Mouse (Mus musculus) midbrain, embryonic 16.5 days (tissue): ENCODE data around the gene Depdc5. TPM values are rescaled to one million over a fixed set of nuclear protein-coding genes. Genes with fewer than 3 reads are reported as not detected.

Experiments
- ATAC-seq: fragments of 200-750 bp; cut with Nextera tagmentation; 2 replicates; pipeline ENCODE4 v1.8.0; 2017; ENCODE audit warnings: moderate TSS enrichment
- H3K27ac ChIP-seq: fragments of 300-500 bp; sonication (generic); 2 replicates; pipeline ENCODE4 v1.5.1; 2014; ENCODE audit warnings: mild to moderate bottlenecking, low read length, mixed read lengths
- H3K27me3 ChIP-seq: fragments of 300-500 bp; sonication (generic); 2 replicates; pipeline ENCODE4 v1.6.1; 2014; ENCODE audit warnings: low read depth, low read length, mixed read lengths; ENCODE audit not compliant: control insufficient read depth, insufficient read depth
- H3K36me3 ChIP-seq: fragments of 300-500 bp; sonication (generic); 2 replicates; pipeline ENCODE4 v1.6.1; 2014; ENCODE audit warnings: mild to moderate bottlenecking, low read length, moderate library complexity, mixed read lengths; ENCODE audit not compliant: control insufficient read depth, insufficient read depth
- H3K4me1 ChIP-seq: fragments of 300-500 bp; sonication (generic); 2 replicates; pipeline ENCODE4 v1.6.1; 2014; ENCODE audit warnings: mild to moderate bottlenecking, low read length, mixed read lengths; ENCODE audit not compliant: control insufficient read depth, insufficient read depth
- H3K4me2 ChIP-seq: fragments of 300-500 bp; sonication (generic); 2 replicates; pipeline ENCODE4 v1.6.1; 2014; ENCODE audit warnings: mild to moderate bottlenecking, low read length, mixed read lengths
- H3K4me3 ChIP-seq: fragments of 300-500 bp; sonication (generic); 2 replicates; pipeline ENCODE4 v1.5.1; 2014; ENCODE audit warnings: low read depth, mild to moderate bottlenecking, low read length, moderate library complexity, mixed read lengths
- H3K9ac ChIP-seq: fragments of 300-500 bp; sonication (generic); 2 replicates; pipeline ENCODE4 v1.6.1; 2014; ENCODE audit warnings: low read depth, low read length, mixed read lengths
- H3K9me3 ChIP-seq: fragments of 300-500 bp; sonication (generic); replicated peaks from 2 replicates; pipeline ENCODE4 v1.6.1; 2014; ENCODE audit warnings: mild to moderate bottlenecking, low read length, mixed read lengths; ENCODE audit not compliant: control insufficient read depth, poor library complexity, severe bottlenecking
- WGBS: fragments of 180-500 bp; shearing (Covaris S2); extraction: QIAGEN DNeasy Blood & Tissue Kit; methylation state at CpG from one replicate; pipeline ENCODE4 v1.1.7; 2014; 5-methylcytosine and 5-hydroxymethylcytosine counted together
- polyA plus RNA-seq: library from polyadenylated mRNA; unstranded; fragments of >200 nt; fragmentation: Nextera tagmentation; extraction: Ambion mirVana; gene quantifications from 2 replicates; pipeline ENCODE4 v1.2.1, GENCODE M21; 2015

Gene Depdc5
- polyA plus RNA-seq, 1 experiment from 2014 or later, result 27.4 TPM

GRCm38 (mm10) chr5:32985379-32985778 is 121.9 kb downstream of the Depdc5 start:
- H3K4me3 ChIP-seq, result no peak overlapping the region
- no peak overlapping the region for H3K9ac ChIP-seq
- H3K27ac ChIP-seq, result peak overlapping the region; percentile 69; the same call in 1 of the 2 replicates
- H3K9me3 ChIP-seq, result no peaks in the 10 kb centered on the region
- 38% methylated on average over 1 of the region's 1 CpGs for WGBS
- H3K4me2 ChIP-seq, result no peak overlapping the region
- H3K36me3 ChIP-seq, result peaks cover 17% of the 10 kb centered on the region
- no peaks in the 10 kb centered on the region for H3K27me3 ChIP-seq
- peaks cover 12% of the 10 kb centered on the region for H3K4me1 ChIP-seq
- ATAC-seq, result peak; percentile 54; the same call in 1 of the 2 replicates

DNA sequence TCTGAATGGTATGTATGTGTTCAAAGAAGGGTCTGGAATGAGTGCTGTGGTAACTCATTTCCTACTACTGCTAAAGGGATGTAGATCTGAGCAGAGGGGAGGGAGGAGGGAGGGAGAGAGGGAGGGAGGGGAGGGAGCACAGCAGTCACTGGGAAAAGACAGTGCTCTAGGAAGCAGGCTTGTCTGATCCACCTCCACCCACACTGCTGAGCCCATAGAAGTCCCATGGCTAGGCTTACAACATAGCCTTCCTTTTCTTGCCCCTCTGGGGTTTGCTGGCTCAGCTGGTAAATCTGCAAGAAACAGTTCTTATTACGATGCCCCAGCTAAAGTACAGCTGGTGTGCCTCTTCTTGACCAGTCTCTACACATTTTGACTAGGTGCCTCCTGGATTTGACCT is 124.4 kb downstream of the Depdc5 start:
- ATAC-seq, result no peak
- no peaks in the 10 kb centered on the region for H3K27me3 ChIP-seq
- H3K27ac ChIP-seq, result no peak overlapping the region
- H3K4me3 ChIP-seq, result no peak overlapping the region
- WGBS, result 65% methylated on average over 1 of the region's 1 CpGs
- H3K9me3 ChIP-seq, result no peaks in the 10 kb centered on the region
- H3K9ac ChIP-seq, result peak overlapping the region; percentile 11; the same call in 1 of the 2 replicates
- peaks cover 11% of the 10 kb centered on the region for H3K36me3 ChIP-seq
- peaks cover 12% of the 10 kb centered on the region for H3K4me1 ChIP-seq
- no peak overlapping the region for H3K4me2 ChIP-seq

- Histone ChIP-seq H3K36me3 (no peaks in the 10 kb centered on the region), H3K4me3 (no peak overlapping the region), H3K27ac (no peak overlapping the region), H3K4me2 (no peak overlapping the region), H3K9me3 (no peaks in the 10 kb centered on the region), H3K4me1 (peaks cover 7% of the 10 kb centered on the region; the same call in 1 of the 2 replicates), H3K9ac (no peak overlapping the region), H3K27me3 (no peaks in the 10 kb centered on the region)
- ATAC-seq, result no peak
- 70% methylated on average over 13 of the region's 13 CpGs for WGBS
Measured at GRCm38 (mm10) chr5:32989959-32990640, 126.6 kb downstream of the Depdc5 start.

DNA sequence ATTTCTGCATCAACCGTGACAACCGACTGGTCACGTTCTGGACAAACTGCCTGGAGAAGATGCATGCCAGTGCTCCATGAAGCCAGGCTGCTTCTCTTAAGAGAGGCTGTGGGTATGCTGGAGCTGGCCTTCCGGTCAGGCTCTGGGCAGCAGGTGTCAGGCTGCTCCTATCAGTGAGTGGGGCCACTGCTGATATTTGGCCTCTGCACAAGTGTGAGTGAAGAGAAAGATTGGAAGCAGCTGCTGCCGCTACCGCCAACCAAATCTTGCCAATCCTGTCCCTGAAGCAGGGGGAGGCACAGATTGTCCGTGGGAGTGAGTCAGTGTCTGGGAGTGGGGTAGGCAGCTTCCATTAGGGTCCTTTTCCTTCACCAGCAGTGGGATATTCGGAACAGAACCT is 127.7 kb downstream of the Depdc5 start:
- no peak for ATAC-seq
- no peak overlapping the region for H3K4me2 ChIP-seq
- H3K9me3 ChIP-seq, result no peaks in the 10 kb centered on the region
- H3K4me1 ChIP-seq, result peaks cover 4% of the 10 kb centered on the region; the same call in 1 of the 2 replicates
- H3K9ac ChIP-seq, result no peak overlapping the region
- no peaks in the 10 kb centered on the region for H3K27me3 ChIP-seq
- no peak overlapping the region for H3K27ac ChIP-seq
- 80% methylated on average over 8 of the region's 8 CpGs for WGBS
- H3K36me3 ChIP-seq, result no peaks in the 10 kb centered on the region
- no peak overlapping the region for H3K4me3 ChIP-seq

DNA sequence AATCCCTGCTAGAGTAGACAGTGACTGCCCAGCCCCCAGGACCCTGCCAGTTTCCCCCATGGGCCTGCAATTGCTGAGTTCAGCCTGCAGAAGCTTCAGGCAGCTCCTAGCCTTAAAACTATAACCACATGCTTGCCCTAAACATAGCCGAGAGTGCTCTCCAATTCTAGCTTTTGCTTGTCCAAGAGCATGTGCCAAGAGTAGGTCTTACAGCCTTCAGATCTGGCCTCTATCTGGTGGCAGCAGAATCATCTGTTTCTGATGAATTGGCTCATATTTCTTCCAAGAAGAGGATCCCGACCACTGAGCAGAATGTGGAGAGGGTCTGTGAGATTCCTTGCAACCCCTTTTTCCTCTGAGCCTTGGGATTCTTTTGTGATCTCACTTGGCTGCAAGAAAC is 131.0 kb downstream of the Depdc5 start:
- H3K9ac ChIP-seq, result no peak overlapping the region
- no peaks in the 10 kb centered on the region for H3K36me3 ChIP-seq
- H3K27ac ChIP-seq, result no peak overlapping the region
- no peaks in the 10 kb centered on the region for H3K9me3 ChIP-seq
- no peaks in the 10 kb centered on the region for H3K27me3 ChIP-seq
- peaks cover 11% of the 10 kb centered on the region for H3K4me1 ChIP-seq
- no peak for ATAC-seq
- H3K4me2 ChIP-seq, result no peak overlapping the region
- H3K4me3 ChIP-seq, result no peak overlapping the region
- 79% methylated on average over 2 of the region's 2 CpGs for WGBS

DNA sequence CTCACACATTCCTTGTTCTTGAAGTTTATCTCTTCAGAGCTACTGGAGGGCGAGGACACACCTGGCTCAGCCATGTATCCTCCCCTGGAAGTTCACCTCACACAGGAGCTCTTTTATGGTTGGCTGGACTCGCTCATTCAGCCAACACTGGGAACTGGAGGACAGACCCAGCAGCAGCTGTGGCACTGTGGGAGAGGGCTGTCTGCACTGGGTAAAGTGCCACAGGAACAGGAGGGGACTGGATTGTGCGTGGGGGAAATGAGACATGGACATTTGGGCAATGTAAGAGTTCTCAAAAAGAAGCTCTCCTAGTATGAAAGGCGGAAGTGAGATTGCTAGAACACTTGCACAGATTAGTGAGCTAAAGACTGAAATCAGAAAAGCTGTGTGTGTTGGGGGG is 132.3 kb downstream of the Depdc5 start:
- Histone ChIP-seq H3K27ac (no peak overlapping the region), H3K9ac (no peak overlapping the region), H3K36me3 (no peaks in the 10 kb centered on the region), H3K9me3 (no peaks in the 10 kb centered on the region), H3K27me3 (no peaks in the 10 kb centered on the region), H3K4me2 (no peak overlapping the region), H3K4me1 (peaks cover 7% of the 10 kb centered on the region), H3K4me3 (no peak overlapping the region)
- WGBS, result 76% methylated on average over 4 of the region's 4 CpGs
- ATAC-seq, result no peak

DNA sequence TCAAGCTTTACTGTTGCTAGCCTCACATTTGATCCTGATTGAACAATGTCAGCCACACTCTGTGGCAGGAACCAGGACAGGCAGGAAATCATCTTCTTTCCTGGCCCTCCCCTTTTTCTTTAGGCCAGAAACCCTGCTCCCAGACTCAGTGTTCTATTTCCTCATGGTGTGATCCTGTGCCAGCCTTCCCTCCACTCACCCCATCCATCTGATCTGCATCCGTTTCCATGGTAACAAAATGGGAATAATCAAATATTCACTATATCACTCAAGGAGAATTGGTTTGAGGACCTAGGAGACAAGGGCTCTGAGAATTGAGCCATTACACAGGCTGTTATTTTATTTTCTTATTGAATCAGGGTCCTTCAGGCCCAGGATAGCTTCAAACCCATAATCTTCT is 133.1 kb downstream of the Depdc5 start:
- H3K36me3 ChIP-seq, result no peaks in the 10 kb centered on the region
- peak overlapping the region; percentile 76 for H3K27ac ChIP-seq
- peaks cover 7% of the 10 kb centered on the region for H3K4me1 ChIP-seq
- no peak overlapping the region for H3K4me2 ChIP-seq
- peak; percentile 58 for ATAC-seq
- H3K9me3 ChIP-seq, result no peaks in the 10 kb centered on the region
- no peak overlapping the region for H3K4me3 ChIP-seq
- H3K9ac ChIP-seq, result no peak overlapping the region
- 86% methylated on average over 1 of the region's 1 CpGs for WGBS
- no peaks in the 10 kb centered on the region for H3K27me3 ChIP-seq

DNA sequence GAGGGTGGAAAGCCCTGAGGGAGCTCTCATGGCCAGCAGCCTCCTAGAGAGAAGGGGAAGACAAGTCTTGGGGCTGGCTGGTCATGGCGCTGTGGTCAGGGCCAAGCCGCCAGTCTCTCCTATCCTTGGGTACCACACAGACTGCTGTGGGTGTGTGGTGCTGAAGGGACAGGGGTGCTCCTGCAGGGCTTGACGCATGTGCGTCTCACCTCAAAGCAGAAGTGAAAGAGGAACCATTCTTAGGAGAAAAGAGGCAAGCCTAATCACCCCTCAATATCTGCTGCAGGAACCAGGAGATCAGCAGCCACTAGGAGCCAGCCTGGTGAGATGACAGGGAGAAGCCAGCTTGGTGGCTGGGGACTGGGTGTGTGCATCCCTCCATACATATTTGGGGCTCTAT is 134.2 kb downstream of the Depdc5 start:
- H3K27ac ChIP-seq, result no peak overlapping the region
- H3K27me3 ChIP-seq, result no peaks in the 10 kb centered on the region
- no peak for ATAC-seq
- H3K4me3 ChIP-seq, result no peak overlapping the region
- 58% methylated on average over 4 of the region's 4 CpGs for WGBS
- H3K4me2 ChIP-seq, result no peak overlapping the region
- no peak overlapping the region for H3K9ac ChIP-seq
- H3K4me1 ChIP-seq, result peaks cover 7% of the 10 kb centered on the region
- no peaks in the 10 kb centered on the region for H3K9me3 ChIP-seq
- no peaks in the 10 kb centered on the region for H3K36me3 ChIP-seq

DNA sequence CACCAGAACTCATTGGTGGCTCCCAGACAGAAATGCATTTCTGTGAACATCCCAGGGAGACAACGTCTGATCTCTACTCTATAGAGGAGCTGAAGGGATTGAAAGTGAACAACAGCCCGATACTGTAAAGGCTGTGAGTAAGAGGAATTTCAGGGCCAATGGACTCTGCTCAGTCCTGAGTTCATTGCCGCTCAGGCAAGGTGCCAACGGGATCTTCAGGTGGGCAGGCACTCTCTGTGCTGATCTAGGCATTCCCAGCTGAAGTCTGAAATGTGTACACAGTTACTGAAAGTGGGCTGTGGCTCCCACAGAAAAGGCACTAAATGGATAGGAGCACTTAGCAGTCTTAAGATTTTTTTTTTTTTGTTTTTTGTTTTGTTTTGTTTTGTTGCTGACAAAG is 135.3 kb downstream of the Depdc5 start:
- H3K9ac ChIP-seq, result no peak overlapping the region
- no peak overlapping the region for H3K4me3 ChIP-seq
- WGBS, result 94% methylated on average over 4 of the region's 4 CpGs
- peaks cover 7% of the 10 kb centered on the region for H3K4me1 ChIP-seq
- no peak for ATAC-seq
- H3K27ac ChIP-seq, result no peak overlapping the region
- H3K27me3 ChIP-seq, result no peaks in the 10 kb centered on the region
- H3K36me3 ChIP-seq, result no peaks in the 10 kb centered on the region
- no peak overlapping the region for H3K4me2 ChIP-seq
- H3K9me3 ChIP-seq, result no peaks in the 10 kb centered on the region
